Mouse (Mus musculus) neural tube, embryonic 15.5 days (tissue): ENCODE results near the gene Gnao1. TPM values are rescaled to one million over a fixed set of nuclear protein-coding genes. Genes with fewer than 3 reads are reported as not detected.

Source experiments
- ATAC-seq: fragments of 200-750 bp; cut with Nextera tagmentation; 2 replicates; pipeline ENCODE4 v1.8.0; 2017; ENCODE audit warnings: mild to moderate bottlenecking, moderate TSS enrichment, moderate library complexity; ENCODE audit not compliant: low FRiP score
- H3K27ac ChIP-seq: fragments of 300-500 bp; sonication (generic); replicated peaks from 2 replicates; pipeline ENCODE4 v1.5.1; 2015; ENCODE audit warnings: mild to moderate bottlenecking, inconsistent platforms
- H3K27me3 ChIP-seq: fragments of 300-500 bp; sonication (generic); replicated peaks from 2 replicates; pipeline ENCODE4 v1.6.1; 2015; ENCODE audit warnings: inconsistent platforms
- H3K36me3 ChIP-seq: fragments of 300-500 bp; sonication (generic); 2 replicates; pipeline ENCODE4 v1.6.1; 2015; ENCODE audit warnings: inconsistent platforms
- H3K4me1 ChIP-seq: fragments of 300-500 bp; sonication (generic); 2 replicates; pipeline ENCODE4 v1.6.1; 2015; ENCODE audit warnings: inconsistent platforms
- H3K4me2 ChIP-seq: fragments of 300-500 bp; sonication (generic); 2 replicates; pipeline ENCODE4 v1.6.1; 2015; ENCODE audit warnings: inconsistent platforms, mild to moderate bottlenecking, moderate library complexity
- H3K4me3 ChIP-seq: fragments of 300-500 bp; sonication (generic); replicated peaks from 2 replicates; pipeline ENCODE4 v1.5.1; 2015; ENCODE audit warnings: mild to moderate bottlenecking, inconsistent platforms
- H3K9ac ChIP-seq: fragments of 300-500 bp; sonication (generic); replicated peaks from 2 replicates; pipeline ENCODE4 v1.6.1; 2015; ENCODE audit warnings: mild to moderate bottlenecking, inconsistent platforms
- H3K9me3 ChIP-seq: fragments of 300-500 bp; sonication (generic); replicated peaks from 2 replicates; pipeline ENCODE4 v1.6.1; 2016; ENCODE audit warnings: inconsistent platforms
- WGBS: fragments of 180-500 bp; shearing (Covaris S2); methylation state at CpG from one replicate; pipeline ENCODE4 v1.1.7; 2015; ENCODE audit warnings: mixed read lengths; 5-methylcytosine and 5-hydroxymethylcytosine counted together
- microRNA-seq: library from miRNA; unstranded; fragments of <30 nt; microRNA quantifications from one replicate; pipeline ENCODE4, GENCODE M21; 2017
- polyA plus RNA-seq: library from polyadenylated mRNA; unstranded; fragments of >200 nt; fragmentation: Nextera tagmentation; extraction: Ambion mirVana; gene quantifications from 2 replicates; pipeline ENCODE4 v1.2.1, GENCODE M21; 2015

The Gnao1 gene
- polyA plus RNA-seq, 1 experiment from 2014 or later, result 251 TPM

- Histone ChIP-seq H3K4me3 (peak overlapping the region; percentile 73), H3K9ac (peak overlapping the region; percentile 87), H3K36me3 (peaks cover under 1% of the 10 kb centered on the region), H3K9me3 (no peaks in the 10 kb centered on the region), H3K27ac (peak overlapping the region; percentile 90), H3K4me2 (peak overlapping the region; percentile 90), H3K27me3 (no peaks in the 10 kb centered on the region), H3K4me1 (peaks cover 34% of the 10 kb centered on the region)
- no peak for ATAC-seq
- 43% methylated on average over 7 of the region's 7 CpGs for WGBS
Measured at GRCm38 (mm10) chr8:94013026-94013612, 203.4 kb downstream of the Gnao1 start.

Small RNA genes within 50 kb of the gene (microRNA-seq; reads per million reads assigned to microRNA genes)
- not detected for gene Gm24159

Other genes with a start within 250 kb of the Gnao1 start
- 70.4 and 80.1 TPM in 2 replicates for gene Amfr, start 202.9 kb downstream of the Gnao1 start, polyA plus RNA-seq
- gene Nudt21, start 227.1 kb downstream of the Gnao1 start, polyA plus RNA-seq, result 80.8 and 82.5 TPM in 2 replicates
- gene Ogfod1, start 227.2 kb downstream of the Gnao1 start, polyA plus RNA-seq, result 16.2 TPM in 2 replicates